Mouse (Mus musculus) heart, postnatal 0 days (tissue): Measurements from ENCODE around the gene Il9r. TPM values are rescaled to one million over a fixed set of nuclear protein-coding genes. Genes with fewer than 3 reads are reported as not detected.

Source experiments
- ATAC-seq: fragments of 200-750 bp; cut with Nextera tagmentation; 2 replicates; pipeline ENCODE4 v1.8.0; 2017; ENCODE audit warnings: low read depth, moderate number of reproducible peaks, moderate library complexity; ENCODE audit not compliant: insufficient read depth
- DNase-seq: peaks from one replicate; pipeline ENCODE4 v3.0.0-alpha.2; 2016; ENCODE audit warnings: low spot score
- H3K27ac ChIP-seq: fragments of 300-500 bp; sonication (generic); 2 replicates; pipeline ENCODE4 v1.5.1; 2014; ENCODE audit warnings: low read depth, mild to moderate bottlenecking
- H3K27me3 ChIP-seq: fragments of 300-500 bp; sonication (generic); 2 replicates; pipeline ENCODE4 v1.6.1; 2014; ENCODE audit warnings: low read length, mixed read lengths; ENCODE audit not compliant: control insufficient read depth, insufficient read depth
- H3K36me3 ChIP-seq: fragments of 300-500 bp; sonication (generic); replicated peaks from 2 replicates; pipeline ENCODE4 v1.6.1; 2014; ENCODE audit warnings: low read length, mixed read lengths; ENCODE audit not compliant: control insufficient read depth, insufficient read depth
- H3K4me1 ChIP-seq: fragments of 300-500 bp; sonication (generic); 2 replicates; pipeline ENCODE4 v1.6.1; 2014; ENCODE audit warnings: antibody characterized with exemption; ENCODE audit not compliant: control insufficient read depth, insufficient read depth
- H3K4me2 ChIP-seq: fragments of 300-500 bp; sonication (generic); 2 replicates; pipeline ENCODE4 v1.6.1; 2014; ENCODE audit warnings: low read depth, mild to moderate bottlenecking, low read length, moderate library complexity
- H3K4me3 ChIP-seq: fragments of 300-500 bp; sonication (generic); 2 replicates; pipeline ENCODE4 v1.5.1; 2014; ENCODE audit warnings: low read depth, low read length
- H3K9ac ChIP-seq: fragments of 300-500 bp; sonication (generic); replicated peaks from 2 replicates; pipeline ENCODE4 v1.6.1; 2014; ENCODE audit warnings: low read depth, low read length, mixed read lengths
- H3K9me3 ChIP-seq: fragments of 300-500 bp; sonication (generic); replicated peaks from 2 replicates; pipeline ENCODE4 v1.6.1; 2016; ENCODE audit warnings: low read length; ENCODE audit not compliant: control insufficient read depth
- CTCF ChIP-seq: IDR thresholded peaks from 2 replicates; pipeline ENCODE4 v1.5.1; 2016; ENCODE audit warnings: antibody characterized with exemption, control low read depth, low read depth
- EP300 ChIP-seq: IDR thresholded peaks from 2 replicates; pipeline ENCODE4 v1.6.1; 2016; ENCODE audit warnings: antibody characterized with exemption, low read depth
- WGBS: fragments of 180-500 bp; shearing (Covaris S2); extraction: QIAGEN DNeasy Blood & Tissue Kit; methylation state at CpG from one replicate; pipeline ENCODE4 v1.1.7; 2014; 5-methylcytosine and 5-hydroxymethylcytosine counted together
- polyA plus RNA-seq: library from polyadenylated mRNA; unstranded; fragments of >200 nt; fragmentation: Nextera tagmentation; extraction: Ambion mirVana; gene quantifications from 2 replicates; pipeline ENCODE4 v1.2.1, GENCODE M21; 2015
- total RNA-seq: library from RNA; depleted of rRNA; stranded (reverse); fragments of >200 nt; gene quantifications from 2 replicates; pipeline ENCODE4 v1.2.3, GENCODE M21; 2014; ENCODE audit warnings: low replicate concordance

Il9r gene
- total and polyA plus RNA-seq, 2 experiments from 2014 or later = 0.14 TPM; not detected in 1

GRCm38 (mm10) chr11:32190119-32190518, 10.0 kb downstream of the Il9r start:
- no peaks in the 10 kb centered on the region for H3K27me3 ChIP-seq

GRCm38 (mm10) chr11:32189434-32189833, 10.6 kb downstream of the Il9r start:
- Histone ChIP-seq H3K9ac (no peak overlapping the region), H3K36me3 (no peaks in the 10 kb centered on the region), H3K4me1 (no peaks in the 10 kb centered on the region; the same call in 1 of the 2 replicates), H3K4me2 (no peak overlapping the region), H3K27ac (no peak overlapping the region), H3K27me3 (no peaks in the 10 kb centered on the region), H3K9me3 (no peaks in the 10 kb centered on the region), H3K4me3 (no peak overlapping the region)
- 72% methylated on average over 5 of the region's 5 CpGs for WGBS
- TF ChIP-seq EP300 (no peak), CTCF (no peak)
- DNase-seq = no peak
- no peak for ATAC-seq

More at GRCm38 (mm10) chr11:32190119-32190518, 10.0 kb downstream of the Il9r start:
- ATAC-seq (no peak), DNase-seq (no peak)
- Histone ChIP-seq H3K4me2 (no peak overlapping the region), H3K27ac (no peak overlapping the region), H3K36me3 (no peaks in the 10 kb centered on the region), H3K9me3 (no peaks in the 10 kb centered on the region), H3K4me1 (no peaks in the 10 kb centered on the region; the same call in 1 of the 2 replicates), H3K9ac (no peak overlapping the region), H3K4me3 (no peak overlapping the region)
- 70% methylated on average over 9 of the region's 9 CpGs for WGBS
- no peak for TF ChIP-seq EP300
- TF ChIP-seq CTCF = no peak

GRCm38 (mm10) chr11:32188881-32189280, 11.2 kb downstream of the Il9r start:
- Histone ChIP-seq H3K4me3 (no peak overlapping the region), H3K4me1 (no peaks in the 10 kb centered on the region; the same call in 1 of the 2 replicates), H3K27me3 (no peaks in the 10 kb centered on the region), H3K4me2 (no peak overlapping the region), H3K9ac (no peak overlapping the region), H3K36me3 (no peaks in the 10 kb centered on the region), H3K27ac (no peak overlapping the region), H3K9me3 (no peaks in the 10 kb centered on the region)
- 83% methylated on average over 12 of the region's 12 CpGs for WGBS
- no peak for DNase-seq
- ATAC-seq = no peak
- TF ChIP-seq CTCF = no peak
- TF ChIP-seq EP300 = no peak

- no peak for TF ChIP-seq CTCF
- TF ChIP-seq EP300 = no peak
- DNase-seq (no peak), ATAC-seq (no peak)
- Histone ChIP-seq H3K4me3 (no peak overlapping the region), H3K9me3 (no peaks in the 10 kb centered on the region), H3K4me1 (no peaks in the 10 kb centered on the region; the same call in 1 of the 2 replicates), H3K9ac (no peak overlapping the region), H3K4me2 (no peak overlapping the region), H3K27ac (no peak overlapping the region), H3K36me3 (no peaks in the 10 kb centered on the region), H3K27me3 (no peaks in the 10 kb centered on the region)
- WGBS = 88% methylated on average over 4 of the region's 4 CpGs
Measured at GRCm38 (mm10) chr11:32187256-32187655, 12.8 kb downstream of the Il9r start.

GRCm38 (mm10) chr11:32186031-32186430, 14.0 kb downstream of the Il9r start:
- DNase-seq = no peak
- Histone ChIP-seq H3K9me3 (no peaks in the 10 kb centered on the region), H3K4me2 (no peak overlapping the region), H3K4me1 (no peaks in the 10 kb centered on the region), H3K27me3 (no peaks in the 10 kb centered on the region), H3K36me3 (no peaks in the 10 kb centered on the region), H3K4me3 (no peak overlapping the region), H3K27ac (no peak overlapping the region), H3K9ac (no peak overlapping the region)
- 65% methylated on average over 3 of the region's 3 CpGs for WGBS
- TF ChIP-seq EP300 (no peak), CTCF (no peak)
- no peak for ATAC-seq

GRCm38 (mm10) chr11:32184469-32184868, 15.6 kb downstream of the Il9r start:
- DNase-seq = no peak
- no peak for TF ChIP-seq EP300
- TF ChIP-seq CTCF = no peak
- 82% methylated on average over 8 of the region's 8 CpGs for WGBS
- H3K27me3 ChIP-seq = no peaks in the 10 kb centered on the region
- H3K27ac ChIP-seq = no peak overlapping the region
- H3K36me3 ChIP-seq = no peaks in the 10 kb centered on the region
- no peak overlapping the region for H3K4me2 ChIP-seq
- H3K4me3 ChIP-seq = no peak overlapping the region
- no peak overlapping the region for H3K9ac ChIP-seq
- no peaks in the 10 kb centered on the region for H3K9me3 ChIP-seq
- H3K4me1 ChIP-seq = no peaks in the 10 kb centered on the region
- ATAC-seq = no peak
